Mouse (Mus musculus) myocyte (in vitro differentiated cells): ENCODE measurements around the gene Lmcd1. TPM values are rescaled to one million over a fixed set of nuclear protein-coding genes. Genes with fewer than 3 reads are reported as not detected.

Experiments used
- H3K27me3 ChIP-seq: one replicate; pipeline ENCODE4 v1.6.1; 2011; ENCODE audit not compliant: control insufficient read depth, insufficient read depth, insufficient read length
- H3K36me3 ChIP-seq: one replicate; pipeline ENCODE4 v1.6.1; 2011; ENCODE audit not compliant: control insufficient read depth, insufficient read depth
- H3K4me2 ChIP-seq: one replicate; pipeline ENCODE4 v1.6.1; 2011; ENCODE audit warnings: low read depth, control low read depth
- H3K4me3 ChIP-seq: one replicate; pipeline ENCODE4 v1.5.1; 2011; ENCODE audit warnings: mild to moderate bottlenecking, control low read depth, moderate library complexity
- H3K79me2 ChIP-seq: one replicate; pipeline ENCODE4 v1.6.1; 2011; ENCODE audit not compliant: control insufficient read depth, insufficient read depth
- H3ac ChIP-seq: one replicate; pipeline ENCODE4 v1.6.1; 2011; ENCODE audit not compliant: control insufficient read depth, insufficient read length
- CEBPB ChIP-seq: IDR thresholded peaks from 2 replicates; pipeline ENCODE4 v1.6.1; 2011; ENCODE audit warnings: mild to moderate bottlenecking, moderate library complexity; ENCODE audit not compliant: poor library complexity, insufficient read depth, severe bottlenecking
- E2F4 ChIP-seq: IDR thresholded peaks from one replicate; pipeline ENCODE4 v1.6.1; 2011; ENCODE audit warnings: mild to moderate bottlenecking, control low read depth, moderate library complexity; ENCODE audit not compliant: insufficient read depth
- MAX ChIP-seq: IDR thresholded peaks from one replicate; pipeline ENCODE4 v1.6.1; 2011; ENCODE audit warnings: low read depth, mild to moderate bottlenecking, control low read depth
- MYOD1 ChIP-seq, 3 experiments: IDR thresholded peaks; one replicate each; pipeline ENCODE4 v1.6.1; 2011; ENCODE audit warnings: control low read depth in 2 of 3, low read depth in 2 of 3, mild to moderate bottlenecking in 2 of 3, moderate library complexity in 1 of 3; ENCODE audit not compliant: insufficient read length in 2 of 3, control insufficient read depth in 1 of 3
- MYOG ChIP-seq, 3 experiments: IDR thresholded peaks; one replicate each; pipeline ENCODE4 v1.6.1; 2011; ENCODE audit warnings: control low read depth in 2 of 3, low read depth in 2 of 3, mild to moderate bottlenecking in 2 of 3; ENCODE audit not compliant: insufficient read length in 2 of 3, control insufficient read depth in 1 of 3, insufficient read depth in 1 of 3
- POLR2A ChIP-seq: IDR thresholded peaks from one replicate; pipeline ENCODE4 v1.6.1; 2011; ENCODE audit warnings: low read depth, mild to moderate bottlenecking, control low read depth, moderate library complexity; ENCODE audit not compliant: insufficient read length
- POLR2AphosphoS2 ChIP-seq: IDR thresholded peaks from one replicate; pipeline ENCODE4 v1.6.1; 2011; ENCODE audit warnings: low read depth, control low read depth; ENCODE audit not compliant: insufficient read length
- REST ChIP-seq: IDR thresholded peaks from one replicate; pipeline ENCODE4 v1.6.1; 2011; ENCODE audit warnings: mild to moderate bottlenecking, control low read depth, moderate library complexity; ENCODE audit not compliant: insufficient read depth, insufficient read length
- SRF ChIP-seq: IDR thresholded peaks from one replicate; pipeline ENCODE4 v1.6.1; 2011; ENCODE audit warnings: low read depth; ENCODE audit not compliant: control insufficient read depth, insufficient read length
- TCF12 ChIP-seq: IDR thresholded peaks from one replicate; pipeline ENCODE4 v1.6.1; 2011; ENCODE audit warnings: mild to moderate bottlenecking, control low read depth; ENCODE audit not compliant: poor library complexity, insufficient read depth, severe bottlenecking
- TCF3 ChIP-seq: IDR thresholded peaks from one replicate; pipeline ENCODE4 v1.6.1; 2011; ENCODE audit warnings: low read depth, control low read depth; ENCODE audit not compliant: insufficient read length
- USF1 ChIP-seq: IDR thresholded peaks from one replicate; pipeline ENCODE4 v1.6.1; 2011; ENCODE audit warnings: low read depth, mild to moderate bottlenecking, control low read depth, moderate library complexity
- polyA plus RNA-seq: library from polyadenylated mRNA; unstranded; fragments of >200 nt; fragmentation: generic; extraction: Trizol; gene quantifications from one replicate; pipeline ENCODE4 v1.2.1, GENCODE M21; 2012; ENCODE audit warnings: missing spikeins

Gene Lmcd1
- polyA plus RNA-seq, 1 experiment = 4.9 TPM

- Histone ChIP-seq H3ac (no peak overlapping the region), H3K4me3 (no peak overlapping the region), H3K36me3 (no peaks in the 10 kb centered on the region), H3K27me3 (no peaks in the 10 kb centered on the region), H3K4me2 (no peak overlapping the region), H3K79me2 (no peaks in the 10 kb centered on the region)
- TF ChIP-seq MAX (no peak), USF1 (no peak), TCF3 (no peak), MYOG (IDR thresholded peaks at IDR 0.05; ENCODE audit: control insufficient read depth in 1 of 3, insufficient read depth in 1 of 3, insufficient read length in 2 of 3, low read depth in 2 of 3) (no peak), POLR2AphosphoS2 (no peak), MYOD1 (IDR thresholded peaks at IDR 0.05; ENCODE audit: control insufficient read depth in 1 of 3, insufficient read length in 2 of 3, low read depth in 2 of 3) (no peak), POLR2A (no peak), E2F4 (no peak), CEBPB (no peak), TCF12 (no peak), REST (no peak), SRF (no peak)
These were observed 57.7 kb downstream of the Lmcd1 start for GRCm38 (mm10) chr6:112331223-112331598.

- no peak overlapping the region for H3K4me3 ChIP-seq
- TF ChIP-seq MYOD1 (IDR thresholded peaks at IDR 0.05; ENCODE audit: control insufficient read depth in 1 of 3, insufficient read length in 2 of 3, low read depth in 2 of 3) (no peak), E2F4 (no peak), SRF (no peak), POLR2AphosphoS2 (no peak), USF1 (no peak), REST (no peak), TCF3 (no peak), CEBPB (no peak), MYOG (IDR thresholded peaks at IDR 0.05; ENCODE audit: control insufficient read depth in 1 of 3, insufficient read depth in 1 of 3, insufficient read length in 2 of 3, low read depth in 2 of 3) (no peak), POLR2A (no peak)
These were observed 60.4 kb downstream of the Lmcd1 start for GRCm38 (mm10) chr6:112333930-112334329.

GRCm38 (mm10) chr6:112337667-112338066 lies 64.1 kb downstream of the Lmcd1 start:
- no peak overlapping the region for H3K4me2 ChIP-seq
- H3K36me3 ChIP-seq = no peaks in the 10 kb centered on the region
- no peak for TF ChIP-seq TCF3
- no peak for TF ChIP-seq TCF12
- no peak for TF ChIP-seq CEBPB
- no peak for TF ChIP-seq E2F4
- no peaks in the 10 kb centered on the region for H3K79me2 ChIP-seq
- H3K4me3 ChIP-seq = no peak overlapping the region
- H3K27me3 ChIP-seq = no peaks in the 10 kb centered on the region
- H3ac ChIP-seq = no peak overlapping the region

More at GRCm38 (mm10) chr6:112333930-112334329, 60.4 kb downstream of the Lmcd1 start:
- Histone ChIP-seq H3K27me3 (no peaks in the 10 kb centered on the region), H3K4me2 (no peak overlapping the region), H3K36me3 (no peaks in the 10 kb centered on the region), H3ac (no peak overlapping the region), H3K79me2 (no peaks in the 10 kb centered on the region)

GRCm38 (mm10) chr6:112339016-112339415 lies 65.5 kb downstream of the Lmcd1 start:
- Histone ChIP-seq H3ac (no peak overlapping the region), H3K4me3 (no peak overlapping the region), H3K36me3 (no peaks in the 10 kb centered on the region), H3K4me2 (no peak overlapping the region), H3K27me3 (no peaks in the 10 kb centered on the region), H3K79me2 (no peaks in the 10 kb centered on the region)
- no peak for TF ChIP-seq MYOD1 (IDR thresholded peaks at IDR 0.05; ENCODE audit: control insufficient read depth in 1 of 3, insufficient read length in 2 of 3, low read depth in 2 of 3)
- TF ChIP-seq CEBPB = no peak
- TF ChIP-seq REST = no peak
- TF ChIP-seq POLR2A = no peak
- no peak for TF ChIP-seq MAX
- TF ChIP-seq SRF = no peak
- TF ChIP-seq TCF3 = no peak
- TF ChIP-seq USF1 = no peak
- TF ChIP-seq TCF12 = no peak
- TF ChIP-seq POLR2AphosphoS2 = no peak
- TF ChIP-seq E2F4 = no peak
- TF ChIP-seq MYOG (IDR thresholded peaks at IDR 0.05; ENCODE audit: control insufficient read depth in 1 of 3, insufficient read depth in 1 of 3, insufficient read length in 2 of 3, low read depth in 2 of 3) = no peak

GRCm38 (mm10) chr6:112350452-112350851 lies 76.9 kb downstream of the Lmcd1 start:
- H3K36me3 ChIP-seq = no peaks in the 10 kb centered on the region
- TF ChIP-seq POLR2A = no peak
- TF ChIP-seq E2F4 = no peak
- peak in 2 of 3 experiments; percentile 83 to 86 for TF ChIP-seq MYOD1 (IDR thresholded peaks at IDR 0.05; ENCODE audit: control insufficient read depth in 1 of 3, insufficient read length in 2 of 3, low read depth in 2 of 3)

More at GRCm38 (mm10) chr6:112350452-112350851, 76.9 kb downstream of the Lmcd1 start:
- Histone ChIP-seq H3K4me3 (no peak overlapping the region), H3ac (no peak overlapping the region), H3K79me2 (no peaks in the 10 kb centered on the region), H3K4me2 (no peak overlapping the region), H3K27me3 (no peaks in the 10 kb centered on the region)
